ENCODE assay signal across 7 mouse cellular contexts in the genomic region with DNA sequence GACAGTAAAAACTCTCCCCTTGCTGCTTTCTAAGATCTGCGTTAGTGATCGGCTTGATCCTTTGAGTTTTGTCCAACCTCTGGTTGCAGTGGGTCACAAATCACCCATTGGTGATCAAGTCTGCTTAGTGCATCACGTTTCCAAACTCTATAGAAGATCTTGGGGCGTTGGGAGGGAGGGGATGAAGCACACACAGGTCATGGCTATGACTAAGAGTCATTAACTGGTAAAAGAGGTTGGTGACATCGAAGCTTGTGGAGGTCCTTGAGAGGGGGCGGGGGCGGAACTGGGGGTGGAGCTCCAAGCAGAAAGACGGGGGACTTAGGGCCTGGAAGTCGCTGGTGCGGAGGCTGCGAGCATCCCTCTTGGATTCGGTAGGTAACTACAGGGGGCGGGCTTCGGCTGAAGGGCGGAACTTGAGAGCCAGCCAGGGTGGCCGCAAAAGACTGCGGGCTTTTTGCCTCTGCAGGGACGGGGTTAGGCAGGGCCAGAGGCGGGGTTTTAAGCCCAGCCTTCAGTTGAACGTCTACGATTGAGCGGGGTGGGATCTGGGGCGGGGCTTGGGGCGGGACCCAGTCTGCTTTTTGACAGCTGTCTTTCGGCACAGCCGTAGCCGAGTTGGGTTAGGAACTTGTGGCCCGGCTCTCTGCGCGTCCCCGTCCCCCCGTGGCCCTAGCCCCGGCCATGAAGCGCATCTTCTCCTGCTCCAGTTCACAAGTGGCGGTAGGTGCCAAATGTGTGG. TPM values are rescaled to one million over a fixed set of nuclear protein-coding genes. Genes with fewer than 3 reads are reported as not detected.
DNase-seq lines count a peak whose midpoint lies in the region; ATAC-seq and TF ChIP-seq lines count a peak whose summit lies in the region.

A gene (plus strand): TSS at position 405 of the 742 bp plus-strand sequence.

- H3K9me3 ChIP-seq in embryonic facial prominence, embryonic 10.5 days = no peaks in the 10 kb centered on the region
- H3K9me3 ChIP-seq in intestine, postnatal 0 days (ENCODE audit: control insufficient read depth) = no peaks in the 10 kb centered on the region
- no peaks in the 10 kb centered on the region for H3K9me3 ChIP-seq in midbrain, embryonic 11.5 days (ENCODE audit: control insufficient read depth, low read length)

- peak; percentile 74 for DNase-seq in adrenal gland, postnatal 25 days
- DNase-seq in embryonic facial prominence, embryonic 10.5 days (ENCODE audit: low spot score) = peak; percentile 90
- peak; percentile 66 to 67 for DNase-seq in left cerebral cortex, postnatal 36 days (ENCODE audit: low spot score in 2 of 2)
- peak; percentile 97 for DNase-seq in midbrain, embryonic 11.5 days (ENCODE audit: low spot score, missing footprints)
- DNase-seq in skeletal muscle tissue, adult 2 months (ENCODE audit: low read depth, low spot score) = peak; percentile 81

- peaks cover 25% of the 10 kb centered on the region for H3K4me1 ChIP-seq in embryonic facial prominence, embryonic 10.5 days
- no peaks in the 10 kb centered on the region for H3K4me1 ChIP-seq in intestine, postnatal 0 days (replicated peaks; ENCODE audit: control insufficient read depth, insufficient read depth, low read length)
- peaks cover 2% of the 10 kb centered on the region; the same call in 1 of the 2 replicates for H3K4me1 ChIP-seq in midbrain, embryonic 11.5 days (ENCODE audit: control insufficient read depth, insufficient read depth, low read length)

- intact Hi-C loops in left cerebral cortex, postnatal 36 days (cut with DNase I) = loop anchor here (2.0 kb wide), 1 partner anchor 27 kb away; a partner anchor contains a TSS

- H3K27ac ChIP-seq in embryonic facial prominence, embryonic 10.5 days (replicated peaks) = 0 out of 2 replicates have a peak within 1 kb of the TSS, but pooled peaks have one; percentile 41
- no peak within 1 kb of the TSS for H3K27ac ChIP-seq in intestine, postnatal 0 days (ENCODE audit: low read depth, low read length)
- no peak within 1 kb of the TSS for H3K27ac ChIP-seq in midbrain, embryonic 11.5 days (ENCODE audit: low read depth, low read length)

- 5% methylated on average over 35 of the region's 35 CpGs for WGBS in embryonic facial prominence, embryonic 10.5 days
- WGBS in intestine, postnatal 0 days = 4% methylated on average over 35 of the region's 35 CpGs
- 5% methylated on average over 35 of the region's 35 CpGs for WGBS in midbrain, embryonic 11.5 days

- H3K4me3 ChIP-seq in embryonic facial prominence, embryonic 10.5 days = peak within 1 kb of the TSS; percentile 57
- H3K4me3 ChIP-seq in intestine, postnatal 0 days (ENCODE audit: low read depth, low read length) = peak within 1 kb of the TSS; percentile 40
- peak within 1 kb of the TSS; percentile 32 for H3K4me3 ChIP-seq in midbrain, embryonic 11.5 days (ENCODE audit: low read depth, low read length)

- H3K36me3 ChIP-seq in embryonic facial prominence, embryonic 10.5 days (replicated peaks) = no peaks in the 10 kb centered on the region
- no peaks in the 10 kb centered on the region for H3K36me3 ChIP-seq in intestine, postnatal 0 days (ENCODE audit: control insufficient read depth, insufficient read depth)
- no peaks in the 10 kb centered on the region for H3K36me3 ChIP-seq in midbrain, embryonic 11.5 days (ENCODE audit: control insufficient read depth, insufficient read depth, low read length)

- no peak within 1 kb of the TSS for H3K9ac ChIP-seq in intestine, postnatal 0 days (ENCODE audit: low read depth, low read length)
- peak within 1 kb of the TSS; percentile 24; the same call in 1 of the 2 replicates for H3K9ac ChIP-seq in midbrain, embryonic 11.5 days (ENCODE audit: low read length)

- peak within 1 kb of the TSS; percentile 84 for H3K4me2 ChIP-seq in intestine, postnatal 0 days (replicated peaks; ENCODE audit: low read depth)
- H3K4me2 ChIP-seq in midbrain, embryonic 11.5 days = peak within 1 kb of the TSS; percentile 55

- peaks cover 22% of the 10 kb centered on the region for H3K27me3 ChIP-seq in embryonic facial prominence, embryonic 10.5 days (replicated peaks; ENCODE audit: low read depth, poor library complexity, severe bottlenecking)
- no peaks in the 10 kb centered on the region; the same call in 1 of the 2 replicates for H3K27me3 ChIP-seq in intestine, postnatal 0 days (replicated peaks; ENCODE audit: control insufficient read depth, insufficient read depth, low read length)
- H3K27me3 ChIP-seq in midbrain, embryonic 11.5 days (ENCODE audit: control insufficient read depth, insufficient read depth, low read length) = no peaks in the 10 kb centered on the region; the same call in 1 of the 2 replicates

- TF ChIP-seq CTCF in intestine, postnatal 0 days (IDR thresholded peaks at IDR 0.05; ENCODE audit: low read depth) = peak; percentile 59

- ATAC-seq in granulocyte monocyte progenitor cell, adult 5-6 weeks (replicated peaks; ENCODE audit: poor library complexity, severe bottlenecking) = peak; percentile 99
- peak; percentile 87 for ATAC-seq in intestine, postnatal 0 days
- ATAC-seq in midbrain, embryonic 11.5 days (ENCODE audit: low FRiP score) = peak; percentile 95

RNA-seq across cellular contexts. Expression of the gene that starts here (rescaled TPM):
- 2.3 and 3.2 TPM in 2 replicates for total RNA-seq in adrenal gland, postnatal 25 days (2021)
- 0.11 and 0.14 TPM in 2 replicates for polyA plus RNA-seq in embryonic facial prominence, embryonic 10.5 days (2016; fragmentation: Nextera tagmentation; extraction: Ambion mirVana)
- total RNA-seq in granulocyte monocyte progenitor cell, adult 5-6 weeks (2014; fragmentation: Nextera tagmentation) = not detected in 2 replicates
- not detected in 2 replicates for total RNA-seq in granulocyte monocyte progenitor cell, adult 5-6 weeks (2017)
- polyA plus RNA-seq in intestine, postnatal 0 days (2015; fragmentation: Nextera tagmentation; extraction: Ambion mirVana) = 0.22 and 0.29 TPM in 2 replicates
- total RNA-seq in left cerebral cortex, postnatal 36 days (2021) = 1 to 10 TPM; 7.5 to 8.1 TPM
- polyA plus RNA-seq in midbrain, embryonic 11.5 days (2014; fragmentation: Nextera tagmentation; extraction: Ambion mirVana) = 0.10 and 0.19 TPM in 2 replicates

Comparison
In these comparisons a context has a peak if more than half of its experiments do, and no peak if none do; other contexts are left out.
1. Peak in DNase-seq, H3K4me3 ChIP-seq and H3K27ac ChIP-seq in embryonic facial prominence, embryonic 10.5 days; RNA of the gene not detected or under 1 TPM.
2. Peak in ATAC-seq in granulocyte monocyte progenitor cell, adult 5-6 weeks; RNA of the gene not detected or under 1 TPM.
3. Peak in ATAC-seq, H3K4me3 ChIP-seq and H3K4me2 ChIP-seq in intestine, postnatal 0 days; RNA of the gene not detected or under 1 TPM.
4. Peak in DNase-seq, ATAC-seq, H3K4me3 ChIP-seq, H3K9ac ChIP-seq and H3K4me2 ChIP-seq in midbrain, embryonic 11.5 days; RNA of the gene not detected or under 1 TPM.